Mouse (Mus musculus): ENCODE measurements at regions not wholly inside any gene's neighbourhood (a gene's known extent, or its start where the extent isn't known, plus 50 kb on each side); places are given as distances from the start of the nearest gene placed in this dataset.

DNA sequence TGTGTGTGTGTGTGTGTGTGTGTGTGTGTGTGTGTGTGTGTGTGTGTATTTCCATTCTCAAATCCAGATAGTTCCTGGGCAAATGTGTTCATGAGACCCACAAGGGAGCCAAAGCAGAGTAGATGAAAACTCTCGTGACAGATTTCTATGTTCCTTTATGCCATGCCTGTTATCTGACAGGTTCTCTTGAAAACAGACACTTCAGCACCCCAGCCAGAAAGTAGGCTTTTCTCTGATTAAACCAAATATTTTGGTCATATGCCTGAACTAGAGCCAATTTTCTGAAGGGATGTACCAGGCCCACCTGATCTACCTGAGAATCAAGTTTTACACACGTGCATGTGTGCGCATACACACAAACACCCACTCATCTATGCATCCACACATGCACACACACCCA, 95.5 kb downstream of the Psat1 start:
- no peaks in the 10 kb centered on the region for H3K27me3 ChIP-seq (ENCODE audit: low read depth, poor library complexity, severe bottlenecking)
- H3K4me3 ChIP-seq: no peak overlapping the region
- H3K9me3 ChIP-seq (replicated peaks): no peaks in the 10 kb centered on the region
- no peaks in the 10 kb centered on the region for H3K4me1 ChIP-seq
- H3K36me3 ChIP-seq: no peaks in the 10 kb centered on the region
- no peak for DNase-seq (ENCODE audit: low spot score)
- H3K27ac ChIP-seq: no peak overlapping the region
- 94% methylated on average over 3 of the region's 3 CpGs for WGBS

DNA sequence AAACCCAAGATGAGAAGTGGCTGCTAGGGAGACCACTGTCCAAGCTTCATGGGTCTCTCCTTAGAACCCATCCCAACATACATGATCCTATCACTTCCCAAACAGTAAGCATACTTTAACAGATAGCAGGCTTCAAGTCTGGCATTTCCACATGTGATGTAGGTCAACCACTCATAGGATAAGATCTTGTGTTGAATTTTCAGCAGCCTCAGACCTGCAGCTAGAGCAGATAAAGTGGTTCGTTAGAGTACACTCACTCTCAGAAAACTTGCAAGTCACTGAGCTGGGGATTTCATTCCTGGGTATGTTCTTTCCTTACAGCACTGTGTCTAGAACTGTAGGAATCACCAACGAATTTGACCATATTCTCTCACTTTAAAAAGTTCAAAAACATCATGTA, 96.4 kb downstream of the Psat1 start:
- WGBS: 74% methylated on average over 2 of the region's 2 CpGs
- Histone ChIP-seq H3K36me3 (no peaks in the 10 kb centered on the region), H3K27ac (no peak overlapping the region), H3K27me3 (ENCODE audit: low read depth, poor library complexity, severe bottlenecking) (no peaks in the 10 kb centered on the region), H3K4me3 (no peak overlapping the region), H3K9me3 (replicated peaks) (no peaks in the 10 kb centered on the region), H3K4me1 (no peaks in the 10 kb centered on the region)
- no peak for DNase-seq (ENCODE audit: low spot score)

DNA sequence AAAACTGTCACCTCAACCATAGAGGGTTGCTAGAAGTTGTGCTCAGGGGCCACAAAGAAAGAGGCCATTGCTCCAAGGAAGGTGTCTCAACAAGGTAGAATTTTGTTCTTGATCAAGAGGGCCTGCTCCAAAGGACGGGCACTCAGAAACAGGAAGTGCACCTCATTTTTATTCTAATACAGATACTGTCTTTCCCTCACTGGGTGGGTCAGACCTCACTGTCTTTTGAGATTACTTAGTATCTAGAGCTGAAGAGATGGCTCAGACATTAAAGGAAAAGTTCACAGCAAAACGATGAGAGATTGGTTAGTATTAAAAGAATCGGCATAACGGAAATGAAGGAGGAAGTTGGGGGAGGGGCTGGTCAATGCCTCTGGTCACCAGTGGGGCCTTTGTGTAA, 97.9 kb downstream of the Psat1 start:
- H3K9me3 ChIP-seq (replicated peaks): no peaks in the 10 kb centered on the region
- no peak overlapping the region for H3K4me3 ChIP-seq
- H3K4me1 ChIP-seq: no peaks in the 10 kb centered on the region
- no peak for DNase-seq (ENCODE audit: low spot score)
- H3K27me3 ChIP-seq (ENCODE audit: low read depth, poor library complexity, severe bottlenecking): no peaks in the 10 kb centered on the region
- WGBS: 91% methylated on average over 4 of the region's 4 CpGs
- H3K36me3 ChIP-seq: no peaks in the 10 kb centered on the region
- no peak overlapping the region for H3K27ac ChIP-seq

DNA sequence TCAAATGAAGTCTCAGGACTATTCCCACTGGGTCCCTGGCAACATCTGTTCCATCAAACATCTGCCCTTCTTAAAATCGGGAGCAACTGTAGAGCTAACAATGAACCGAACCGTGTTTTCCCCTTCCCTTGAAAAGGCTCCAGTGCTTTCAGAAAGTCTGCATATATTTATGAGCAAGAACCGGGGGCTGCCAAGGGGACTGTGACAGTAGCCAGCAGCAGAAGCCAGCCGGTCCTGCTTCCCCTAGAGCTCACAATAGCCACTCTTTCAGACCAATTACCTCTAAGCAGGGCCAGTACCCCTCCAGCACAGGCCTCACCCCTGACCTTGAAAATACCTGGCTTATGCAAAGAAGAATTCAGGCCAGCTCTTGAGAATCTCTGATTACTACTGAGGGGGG, 108.8 kb downstream of the Psat1 start:
- Histone ChIP-seq H3K4me1 (peaks cover 30% of the 10 kb centered on the region), H3K9me3 (replicated peaks) (no peaks in the 10 kb centered on the region), H3K27ac (peak overlapping the region; percentile 53; the same call in 1 of the 2 replicates), H3K36me3 (no peaks in the 10 kb centered on the region), H3K4me3 (no peak overlapping the region), H3K27me3 (ENCODE audit: low read depth, poor library complexity, severe bottlenecking) (0 out of 2 replicates have a peak, but pooled peaks cover 9% of the 10 kb centered on the region)
- DNase-seq (ENCODE audit: low spot score): no peak
- WGBS: 38% methylated on average over 5 of the region's 5 CpGs

DNA sequence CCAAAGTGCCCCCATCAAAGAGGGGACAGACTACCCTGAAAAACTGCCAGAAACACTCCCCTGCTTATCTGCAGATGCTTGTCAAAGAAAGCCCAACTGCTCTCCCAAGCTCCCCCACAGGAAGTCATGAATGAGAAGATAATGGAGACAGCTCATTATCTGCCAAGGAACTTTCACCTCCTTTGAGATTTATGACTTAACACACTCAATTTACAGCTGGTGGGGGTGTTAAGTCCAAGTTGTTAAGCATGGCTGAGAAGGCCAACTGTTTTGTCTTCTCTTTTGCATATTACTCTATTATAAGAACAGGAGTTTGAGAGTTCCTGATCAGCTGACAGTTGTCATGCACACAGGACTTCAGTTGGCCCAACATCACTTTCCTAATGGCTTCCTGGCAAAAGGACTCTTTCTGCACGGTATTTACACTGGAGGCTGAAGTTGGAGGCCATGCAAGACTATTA, 109.4 kb downstream of the Psat1 start:
- no peak for DNase-seq (ENCODE audit: low spot score)
- H3K4me3 ChIP-seq: no peak overlapping the region
- H3K4me1 ChIP-seq: peaks cover 30% of the 10 kb centered on the region
- WGBS: 20% methylated on average over 1 of the region's 1 CpGs
- H3K27me3 ChIP-seq (ENCODE audit: low read depth, poor library complexity, severe bottlenecking): 0 out of 2 replicates have a peak, but pooled peaks cover 9% of the 10 kb centered on the region
- peak overlapping the region; percentile 53; the same call in 1 of the 2 replicates for H3K27ac ChIP-seq
- H3K36me3 ChIP-seq: no peaks in the 10 kb centered on the region
- H3K9me3 ChIP-seq (replicated peaks): no peaks in the 10 kb centered on the region

DNA sequence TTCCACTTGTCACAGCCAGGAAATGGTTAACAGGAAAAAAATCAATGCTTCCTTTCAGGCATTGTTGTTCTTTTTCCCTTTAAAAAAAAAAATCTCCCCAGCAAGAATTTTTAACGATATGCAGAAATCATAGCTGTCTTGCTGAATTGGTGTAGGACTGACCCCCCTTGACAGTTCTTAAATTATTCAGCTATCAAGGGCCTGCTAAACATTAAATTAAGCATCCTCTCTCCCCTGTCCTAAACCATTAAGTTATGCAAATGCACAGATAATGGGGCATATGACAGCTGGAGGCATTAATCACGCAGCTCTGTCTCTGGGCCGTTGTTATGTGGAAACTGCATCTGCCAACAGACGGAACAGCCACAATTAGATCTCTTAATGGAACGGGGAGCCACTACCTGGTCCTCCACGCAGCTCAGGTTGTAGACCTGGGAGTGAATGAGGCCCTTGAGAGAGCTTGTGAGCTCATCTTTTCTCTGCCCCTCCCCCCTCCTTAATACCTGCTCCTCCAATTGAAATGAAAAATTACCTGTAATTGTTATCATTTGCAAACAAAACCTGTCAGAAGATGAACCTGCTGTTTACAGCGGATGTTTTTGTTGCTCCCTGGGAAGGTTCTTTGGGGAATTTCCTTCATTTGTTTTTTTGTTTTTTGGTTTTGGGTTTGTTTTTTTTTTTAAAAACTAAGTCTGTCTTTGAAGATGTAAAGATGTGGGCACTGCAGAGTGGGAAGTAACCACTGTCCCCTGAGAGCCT, 110.0 kb downstream of the Psat1 start:
- 13% methylated on average over 7 of the region's 7 CpGs for WGBS
- Histone ChIP-seq H3K36me3 (no peaks in the 10 kb centered on the region), H3K27ac (peak overlapping the region; percentile 53; the same call in 1 of the 2 replicates), H3K27me3 (ENCODE audit: low read depth, poor library complexity, severe bottlenecking) (0 out of 2 replicates have a peak, but pooled peaks cover 9% of the 10 kb centered on the region), H3K4me3 (no peak overlapping the region), H3K4me1 (peaks cover 30% of the 10 kb centered on the region), H3K9me3 (replicated peaks) (no peaks in the 10 kb centered on the region)
- DNase-seq (ENCODE audit: low spot score): no peak

DNA sequence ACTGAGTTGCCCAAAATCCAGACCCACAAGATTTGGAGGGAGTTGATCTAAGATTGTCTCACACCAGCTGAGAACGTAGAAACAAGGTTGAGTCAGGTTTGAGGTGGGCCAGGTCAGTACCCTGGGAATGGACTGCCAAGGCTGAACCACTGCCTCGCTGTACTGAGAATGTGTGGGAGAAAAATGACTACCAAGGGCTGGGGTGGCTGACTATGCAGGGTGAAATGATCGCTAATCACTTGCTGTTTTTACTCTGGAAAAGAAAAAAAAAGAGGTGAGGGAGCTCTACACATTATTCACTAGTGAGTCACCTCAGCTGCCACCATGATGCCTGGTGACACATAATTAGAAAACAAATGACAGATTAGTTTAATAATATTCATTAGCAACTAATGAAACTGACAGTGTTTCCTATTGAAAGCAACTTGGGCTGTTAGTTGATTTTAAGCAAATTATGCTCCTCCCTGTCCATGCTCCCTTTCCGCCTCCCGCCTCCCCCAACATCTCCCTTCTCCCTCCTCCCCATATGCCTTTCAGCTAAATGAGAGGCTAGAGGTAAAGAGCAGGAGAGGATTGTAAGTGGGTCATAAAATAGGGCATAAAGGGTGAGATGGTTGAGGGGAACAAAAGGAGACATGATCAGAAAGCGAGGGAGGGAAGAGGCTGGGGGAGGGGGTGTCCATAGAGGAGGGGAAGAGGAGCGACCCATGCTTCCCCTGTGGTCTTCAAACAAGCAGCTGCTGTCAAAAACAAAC, 110.8 kb downstream of the Psat1 start:
- Histone ChIP-seq H3K4me1 (peaks cover 30% of the 10 kb centered on the region), H3K36me3 (no peaks in the 10 kb centered on the region), H3K27ac (no peak overlapping the region), H3K4me3 (no peak overlapping the region), H3K27me3 (ENCODE audit: low read depth, poor library complexity, severe bottlenecking) (0 out of 2 replicates have a peak, but pooled peaks cover 9% of the 10 kb centered on the region), H3K9me3 (replicated peaks) (no peaks in the 10 kb centered on the region)
- no peak for DNase-seq (ENCODE audit: low spot score)
- WGBS: 23% methylated on average over 7 of the region's 7 CpGs

DNA sequence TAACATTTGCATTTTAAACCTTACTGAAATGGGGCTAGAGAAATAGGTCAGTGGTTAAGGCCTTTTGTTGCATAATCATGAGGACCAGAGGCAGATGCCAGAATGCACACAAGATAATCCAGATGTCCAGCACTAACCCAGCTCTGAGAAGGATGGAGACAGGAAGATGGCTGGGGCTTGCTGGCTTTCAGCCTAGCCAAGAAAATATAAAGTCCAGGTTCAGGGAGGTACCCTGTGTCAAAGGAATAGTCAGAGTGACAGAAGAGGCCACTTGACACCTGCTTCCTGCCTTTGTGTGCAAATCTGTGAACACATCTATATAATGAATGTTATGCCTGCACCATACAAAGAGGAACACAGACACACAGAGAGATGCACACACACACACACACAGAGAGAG, 116.8 kb downstream of the Psat1 start:
- Histone ChIP-seq H3K4me3 (no peak overlapping the region), H3K9me3 (replicated peaks) (no peaks in the 10 kb centered on the region), H3K36me3 (no peaks in the 10 kb centered on the region), H3K4me1 (peaks cover 34% of the 10 kb centered on the region), H3K27ac (no peak overlapping the region), H3K27me3 (ENCODE audit: low read depth, poor library complexity, severe bottlenecking) (0 out of 2 replicates have a peak, but pooled peaks cover 8% of the 10 kb centered on the region)
- DNase-seq (ENCODE audit: low spot score): no peak

DNA sequence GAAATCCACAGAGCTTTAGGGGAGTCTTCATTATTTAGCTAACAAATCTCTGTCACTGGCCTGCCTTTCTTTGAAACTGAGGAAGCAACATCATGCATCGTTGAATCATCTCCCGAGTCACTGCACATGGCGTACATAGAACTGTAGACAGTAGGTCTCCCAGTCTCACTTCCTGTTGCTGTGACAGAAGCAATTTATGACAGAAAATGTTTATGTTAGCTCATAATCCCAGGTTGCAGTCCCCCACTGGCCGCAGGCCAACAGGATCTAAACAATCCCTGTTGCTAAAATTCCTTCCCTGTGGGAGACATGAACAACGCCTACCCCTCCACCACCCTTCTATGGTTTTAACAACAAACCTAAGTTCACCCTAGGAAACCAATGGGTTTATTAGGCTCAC, 118.0 kb downstream of the Psat1 start:
- Histone ChIP-seq H3K4me3 (no peak overlapping the region), H3K36me3 (no peaks in the 10 kb centered on the region), H3K9me3 (replicated peaks) (no peaks in the 10 kb centered on the region), H3K27me3 (ENCODE audit: low read depth, poor library complexity, severe bottlenecking) (no peaks in the 10 kb centered on the region), H3K4me1 (peaks cover 34% of the 10 kb centered on the region), H3K27ac (peak overlapping the region; percentile 87; the same call in 1 of the 2 replicates)
- DNase-seq (ENCODE audit: low spot score): no peak
- 77% methylated on average over 5 of the region's 5 CpGs for WGBS

DNA sequence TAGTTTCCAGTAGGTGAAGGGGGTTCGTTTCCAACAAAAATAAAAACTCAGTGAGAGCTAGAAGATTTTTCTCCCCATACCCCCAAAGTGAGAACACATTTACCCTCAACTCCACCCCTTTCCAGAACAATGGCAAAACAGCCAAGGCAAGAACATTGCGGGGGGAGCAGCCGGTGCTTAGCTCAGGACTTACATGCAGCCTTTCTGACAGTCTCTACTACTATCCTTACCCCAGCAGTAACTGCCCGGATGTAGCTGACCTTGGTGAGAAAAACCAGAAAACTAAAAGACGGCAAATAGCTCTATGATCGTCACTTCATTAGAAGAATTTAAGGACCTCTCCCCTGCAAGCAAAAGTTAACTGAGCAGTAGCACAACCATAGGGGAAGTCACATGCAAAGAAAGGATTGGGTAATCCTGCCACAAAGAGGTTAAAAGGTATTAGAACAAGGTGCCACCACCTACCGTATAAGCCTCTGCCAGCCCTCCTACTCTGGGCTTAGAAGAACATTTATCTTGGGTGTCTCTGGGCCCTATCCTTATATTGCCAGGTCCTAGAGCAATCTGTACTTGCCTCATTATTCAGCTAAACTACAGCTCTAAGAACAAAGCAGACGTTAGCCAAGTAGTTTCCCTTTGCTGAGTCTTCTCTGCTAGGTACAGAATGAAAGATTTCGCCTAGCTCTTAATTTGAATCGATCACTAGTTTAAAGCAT, 119.0 kb downstream of the Psat1 start:
- Histone ChIP-seq H3K4me1 (peaks cover 34% of the 10 kb centered on the region), H3K36me3 (no peaks in the 10 kb centered on the region), H3K27ac (peak overlapping the region; percentile 87), H3K27me3 (ENCODE audit: low read depth, poor library complexity, severe bottlenecking) (no peaks in the 10 kb centered on the region), H3K4me3 (no peak overlapping the region), H3K9me3 (replicated peaks) (no peaks in the 10 kb centered on the region)
- peak; percentile 51 for DNase-seq (ENCODE audit: low spot score)
- 53% methylated on average over 10 of the region's 10 CpGs for WGBS

DNA sequence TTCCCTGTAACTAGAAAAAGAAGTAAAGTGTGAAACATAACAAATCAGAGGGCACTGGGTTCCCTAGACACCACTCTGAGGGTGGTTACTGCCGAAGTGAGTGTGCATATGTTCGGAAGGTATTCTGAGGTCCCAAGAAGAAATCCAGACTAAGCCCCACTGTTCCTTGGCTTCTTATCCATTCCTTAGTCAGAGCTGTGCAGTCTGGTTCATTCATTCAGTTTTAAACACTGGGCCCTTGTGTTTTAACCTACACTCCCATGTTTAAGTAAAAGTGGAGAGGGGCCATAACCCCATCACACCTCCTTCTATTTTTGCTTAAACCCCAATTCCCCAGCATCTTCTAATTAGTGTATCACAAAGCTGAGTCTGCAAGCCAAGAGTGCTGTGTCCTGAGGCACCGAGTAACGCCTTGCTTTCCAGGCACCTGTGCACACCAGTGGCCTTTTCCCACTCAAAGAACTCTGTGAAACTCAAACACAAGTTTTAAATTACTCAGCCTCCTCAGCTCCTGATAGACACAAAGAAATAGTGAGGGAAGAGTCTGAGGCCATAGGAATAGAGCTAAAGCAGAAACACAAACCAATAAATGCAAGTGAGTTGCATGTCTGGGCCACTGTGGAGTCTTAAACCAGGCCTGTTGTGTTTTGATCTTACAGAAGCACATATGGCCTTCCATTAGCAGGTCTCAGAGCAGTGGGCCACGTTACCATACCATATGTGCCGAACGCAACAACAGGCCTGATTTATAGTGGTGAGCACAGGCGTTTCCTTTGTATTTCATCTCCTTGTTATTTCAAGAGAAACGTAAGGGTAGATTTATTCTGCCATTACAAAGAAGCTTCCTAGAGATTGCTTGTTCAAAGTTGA, 119.8 kb downstream of the Psat1 start:
- DNase-seq (ENCODE audit: low spot score): peak; percentile 64
- no peak overlapping the region for H3K4me3 ChIP-seq
- 37% methylated on average over 9 of the region's 9 CpGs for WGBS
- H3K27me3 ChIP-seq (ENCODE audit: low read depth, poor library complexity, severe bottlenecking): no peaks in the 10 kb centered on the region
- H3K4me1 ChIP-seq: peaks cover 34% of the 10 kb centered on the region
- H3K27ac ChIP-seq: peak overlapping the region; percentile 87
- H3K9me3 ChIP-seq (replicated peaks): no peaks in the 10 kb centered on the region
- no peaks in the 10 kb centered on the region for H3K36me3 ChIP-seq

DNA sequence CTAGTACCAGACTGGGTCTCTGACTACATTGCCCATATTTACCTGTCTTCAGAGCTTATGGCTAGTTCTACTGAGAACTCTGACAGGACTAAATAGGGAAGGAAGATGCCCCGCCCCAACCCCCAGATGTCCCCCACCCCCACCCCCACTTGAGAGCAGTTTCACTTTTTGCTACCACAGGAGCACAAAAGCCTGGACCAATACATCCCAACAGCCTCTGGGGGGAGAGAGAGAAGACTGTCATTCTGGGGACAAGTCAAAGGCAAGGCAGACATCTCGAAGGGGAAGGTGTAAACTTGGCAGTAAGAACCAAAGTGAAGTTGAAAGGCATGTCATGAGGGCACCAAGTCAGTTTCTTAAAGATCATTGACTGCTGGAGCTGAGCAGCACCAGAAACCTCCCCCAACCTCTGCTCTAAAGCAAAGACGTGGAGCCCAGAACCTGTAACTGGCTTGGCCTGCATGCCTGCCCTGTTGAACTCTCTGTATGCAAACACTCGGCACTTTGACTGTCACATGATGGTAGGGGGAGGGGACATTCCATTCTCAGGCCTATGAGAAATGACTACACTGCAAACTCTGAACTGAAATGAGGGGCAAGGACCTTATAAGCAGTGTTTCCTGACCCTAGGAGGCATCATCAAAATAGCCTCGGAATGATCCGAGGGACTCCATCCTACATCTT, 123.3 kb downstream of the Psat1 start:
- H3K9me3 ChIP-seq (replicated peaks): no peaks in the 10 kb centered on the region
- H3K27me3 ChIP-seq (ENCODE audit: low read depth, poor library complexity, severe bottlenecking): no peaks in the 10 kb centered on the region
- H3K4me3 ChIP-seq: no peak overlapping the region
- WGBS: 75% methylated on average over 6 of the region's 6 CpGs
- no peak overlapping the region for H3K27ac ChIP-seq
- H3K36me3 ChIP-seq: no peaks in the 10 kb centered on the region
- peaks cover 36% of the 10 kb centered on the region for H3K4me1 ChIP-seq
- no peak for DNase-seq (ENCODE audit: low spot score)
